Mouse (Mus musculus): ENCODE results near the gene Adamts7. TPM values are rescaled to one million over a fixed set of nuclear protein-coding genes. Genes with fewer than 3 reads are reported as not detected.
A peak's percentile ranks its signal among the peaks of the same experiment; 100 is the strongest.

Gene Adamts7
- polyA plus RNA-seq, 1 experiment from 2014 or later: 7.0 TPM

DNA sequence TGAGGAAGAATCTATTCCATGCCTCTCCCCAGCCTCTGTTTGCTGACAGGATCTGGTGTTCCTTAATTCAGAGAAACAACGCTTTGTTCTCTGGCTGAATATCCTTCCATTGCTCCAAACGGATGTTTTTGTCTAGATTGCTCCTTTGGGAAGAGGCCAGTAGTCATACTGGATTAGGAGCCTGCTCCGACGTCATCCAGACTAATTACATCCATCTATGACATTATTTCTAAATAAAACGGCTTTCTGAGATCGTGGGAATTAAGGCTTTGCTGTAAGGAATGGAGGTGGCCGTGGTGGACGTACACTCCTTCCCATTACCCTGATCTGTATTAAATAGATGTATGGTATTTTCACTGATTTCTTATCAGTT is 38.0 kb upstream of the Adamts7 start:
- H3K27ac ChIP-seq (ENCODE audit: low read length): no peak overlapping the region
- no peaks in the 10 kb centered on the region for H3K9me3 ChIP-seq (replicated peaks; ENCODE audit: control insufficient read depth, low read length, poor library complexity, severe bottlenecking)
- ATAC-seq: no peak
- H3K36me3 ChIP-seq (ENCODE audit: control insufficient read depth, insufficient read depth, low read length): no peaks in the 10 kb centered on the region
- 38% methylated on average over 8 of the region's 8 CpGs for WGBS
- 0 out of 2 replicates have a peak overlapping the region, but pooled peaks have one; percentile 1 for H3K9ac ChIP-seq (ENCODE audit: low read depth, low read length)
- H3K27me3 ChIP-seq (ENCODE audit: control insufficient read depth, insufficient read depth, low read depth, low read length): no peaks in the 10 kb centered on the region
- no peak overlapping the region for H3K4me3 ChIP-seq (ENCODE audit: low read depth, low read length)
- no peaks in the 10 kb centered on the region for H3K4me1 ChIP-seq (ENCODE audit: control insufficient read depth, insufficient read depth, low read length)
- H3K4me2 ChIP-seq (ENCODE audit: low read length): no peak overlapping the region

DNA sequence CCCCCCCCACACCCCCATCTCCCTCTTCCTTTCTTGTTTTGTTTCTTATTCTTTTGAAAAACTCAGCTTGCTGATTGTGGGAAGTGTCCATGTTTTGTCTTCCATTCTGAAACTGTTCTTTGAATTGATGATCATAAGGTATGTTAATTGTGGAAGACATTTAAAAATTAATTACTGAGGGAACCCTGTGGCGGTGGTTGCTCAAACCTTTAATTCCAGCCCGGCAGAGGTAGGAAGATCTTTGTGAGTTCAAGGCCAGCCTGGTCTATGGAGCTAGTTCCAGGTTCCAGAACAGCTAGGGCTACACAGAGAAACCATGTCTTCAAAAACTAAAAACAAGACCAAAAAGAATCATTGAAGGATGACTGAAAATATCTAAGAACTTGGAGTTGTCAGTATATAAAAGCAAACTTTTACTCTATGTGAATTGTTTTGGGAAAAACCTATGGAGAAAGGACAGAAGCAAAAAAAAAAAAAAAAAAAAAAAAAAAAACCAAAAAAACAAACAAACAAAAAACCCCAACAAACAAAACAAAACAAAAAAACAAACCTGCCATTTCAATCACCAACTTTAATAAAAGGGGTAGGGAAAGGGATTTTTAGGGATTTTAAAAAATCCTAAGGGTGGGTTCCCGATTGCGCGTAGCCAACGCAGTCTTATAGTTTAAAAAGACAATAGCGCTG is 37.3 kb upstream of the Adamts7 start:
- H3K27ac ChIP-seq (ENCODE audit: low read length): no peak overlapping the region
- no peak overlapping the region for H3K9ac ChIP-seq (ENCODE audit: low read depth, low read length)
- no peaks in the 10 kb centered on the region for H3K36me3 ChIP-seq (ENCODE audit: control insufficient read depth, insufficient read depth, low read length)
- H3K4me2 ChIP-seq (ENCODE audit: low read length): peak overlapping the region; percentile 40
- no peaks in the 10 kb centered on the region for H3K27me3 ChIP-seq (ENCODE audit: control insufficient read depth, insufficient read depth, low read depth, low read length)
- no peaks in the 10 kb centered on the region for H3K9me3 ChIP-seq (replicated peaks; ENCODE audit: control insufficient read depth, low read length, poor library complexity, severe bottlenecking)
- no peaks in the 10 kb centered on the region for H3K4me1 ChIP-seq (ENCODE audit: control insufficient read depth, insufficient read depth, low read length)
- 18% methylated on average over 7 of the region's 7 CpGs for WGBS
- ATAC-seq: no peak
- peak overlapping the region; percentile 23 for H3K4me3 ChIP-seq (ENCODE audit: low read depth, low read length)

DNA sequence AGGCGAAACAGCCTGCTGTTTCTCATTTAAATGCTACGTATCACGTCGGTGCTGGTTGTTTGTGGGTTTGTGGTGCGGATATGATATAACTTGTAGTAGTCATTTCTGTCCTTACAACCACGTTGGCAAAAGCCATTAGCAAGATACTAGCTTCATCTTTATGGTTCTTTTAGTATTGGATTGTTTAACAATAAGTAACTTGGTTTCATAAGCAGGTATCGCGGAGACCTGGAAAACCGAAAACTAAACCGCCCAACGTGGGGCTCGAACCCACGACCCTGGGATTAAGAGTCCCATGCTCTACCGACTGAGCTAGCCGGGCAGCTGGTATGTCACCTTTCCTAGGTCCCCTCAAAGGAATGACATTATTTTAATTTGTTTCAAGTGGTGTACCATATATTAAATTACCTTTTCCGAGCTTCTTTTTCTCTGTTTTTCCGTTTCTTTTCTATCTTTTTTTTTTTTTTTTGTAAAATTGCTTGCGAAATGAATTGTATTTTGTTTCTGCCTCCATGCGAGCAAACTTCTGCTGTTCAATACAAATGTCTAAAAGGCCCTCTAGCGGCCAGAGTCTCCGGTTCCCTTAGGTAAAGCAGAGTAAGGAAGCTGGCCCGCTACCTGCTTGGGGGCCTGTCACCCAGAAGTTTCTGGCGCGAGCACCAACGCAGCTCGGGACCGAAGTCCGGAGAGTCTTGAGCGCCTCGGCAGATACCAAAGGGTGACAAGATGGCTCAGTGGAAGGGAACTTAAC is 36.4 kb upstream of the Adamts7 start:
- H3K36me3 ChIP-seq (ENCODE audit: control insufficient read depth, insufficient read depth, low read length): no peaks in the 10 kb centered on the region
- H3K27me3 ChIP-seq (ENCODE audit: control insufficient read depth, insufficient read depth, low read depth, low read length): no peaks in the 10 kb centered on the region
- no peaks in the 10 kb centered on the region for H3K4me1 ChIP-seq (ENCODE audit: control insufficient read depth, insufficient read depth, low read length)
- H3K9ac ChIP-seq (ENCODE audit: low read depth, low read length): no peak overlapping the region
- no peaks in the 10 kb centered on the region for H3K9me3 ChIP-seq (replicated peaks; ENCODE audit: control insufficient read depth, low read length, poor library complexity, severe bottlenecking)
- WGBS: 2% methylated on average over 30 of the region's 30 CpGs
- peak overlapping the region; percentile 41 for H3K4me2 ChIP-seq (ENCODE audit: low read length)
- ATAC-seq: peak; percentile 52; the same call in 1 of the 2 replicates
- H3K27ac ChIP-seq (ENCODE audit: low read length): no peak overlapping the region
- H3K4me3 ChIP-seq (ENCODE audit: low read depth, low read length): peak overlapping the region; percentile 23

DNA sequence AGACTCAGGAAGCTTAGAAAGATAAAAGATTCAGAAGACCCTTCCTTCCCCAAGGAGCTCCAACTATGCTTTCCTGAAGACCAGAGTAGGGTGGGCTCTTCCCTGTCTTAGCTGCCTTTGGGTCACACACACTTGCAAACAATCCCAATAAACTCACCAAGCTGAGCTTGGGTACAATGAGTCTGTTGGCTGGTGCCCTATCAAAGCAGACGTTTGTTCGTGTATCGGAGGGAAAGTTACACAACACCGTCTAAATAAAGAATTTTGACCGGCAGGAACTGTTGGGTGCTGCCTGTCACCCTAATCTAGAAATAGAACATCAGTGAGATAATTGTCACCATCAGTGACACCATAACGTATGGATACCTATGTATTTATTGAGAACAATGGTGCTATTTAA is 35.7 kb upstream of the Adamts7 start:
- Histone ChIP-seq H3K36me3 (ENCODE audit: control insufficient read depth, insufficient read depth, low read length) (no peaks in the 10 kb centered on the region), H3K27me3 (ENCODE audit: control insufficient read depth, insufficient read depth, low read depth, low read length) (no peaks in the 10 kb centered on the region), H3K4me2 (ENCODE audit: low read length) (no peak overlapping the region), H3K27ac (ENCODE audit: low read length) (no peak overlapping the region), H3K4me3 (ENCODE audit: low read depth, low read length) (no peak overlapping the region), H3K4me1 (ENCODE audit: control insufficient read depth, insufficient read depth, low read length) (no peaks in the 10 kb centered on the region), H3K9ac (ENCODE audit: low read depth, low read length) (no peak overlapping the region), H3K9me3 (replicated peaks; ENCODE audit: control insufficient read depth, low read length, poor library complexity, severe bottlenecking) (no peaks in the 10 kb centered on the region)
- ATAC-seq: no peak
- 67% methylated on average over 6 of the region's 6 CpGs for WGBS

DNA sequence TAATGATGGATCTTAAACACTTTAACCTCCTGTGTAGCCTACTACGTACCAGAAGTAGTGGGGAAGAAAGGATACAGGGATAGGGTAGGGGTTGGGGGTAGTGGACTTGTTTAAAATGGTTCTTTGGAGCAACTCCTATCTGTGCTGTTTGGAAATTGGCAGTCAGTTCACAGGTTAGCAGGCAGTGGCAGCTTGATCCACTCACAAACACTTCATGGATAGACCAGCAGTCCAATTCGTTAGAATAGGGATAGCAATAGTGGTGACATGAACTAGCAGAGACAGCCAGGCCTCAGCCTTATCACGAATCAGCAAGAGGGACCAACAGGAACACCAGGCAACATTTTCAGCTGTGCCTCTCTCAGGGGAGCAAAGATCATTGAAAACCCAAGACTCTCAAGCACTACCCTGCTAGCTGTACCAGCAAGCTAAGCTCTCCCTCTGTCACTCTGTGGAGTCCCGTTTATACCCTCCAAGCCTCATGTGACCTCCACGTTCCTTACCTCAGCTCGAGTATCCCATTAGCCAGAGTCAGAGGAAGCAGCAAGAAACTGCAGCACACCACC is 34.1 kb upstream of the Adamts7 start:
- ATAC-seq: no peak
- Histone ChIP-seq H3K27me3 (ENCODE audit: control insufficient read depth, insufficient read depth, low read depth, low read length) (no peaks in the 10 kb centered on the region), H3K9ac (ENCODE audit: low read depth, low read length) (no peak overlapping the region), H3K27ac (ENCODE audit: low read length) (no peak overlapping the region), H3K36me3 (ENCODE audit: control insufficient read depth, insufficient read depth, low read length) (no peaks in the 10 kb centered on the region), H3K4me2 (ENCODE audit: low read length) (no peak overlapping the region), H3K4me1 (ENCODE audit: control insufficient read depth, insufficient read depth, low read length) (no peaks in the 10 kb centered on the region), H3K4me3 (ENCODE audit: low read depth, low read length) (no peak overlapping the region), H3K9me3 (replicated peaks; ENCODE audit: control insufficient read depth, low read length, poor library complexity, severe bottlenecking) (no peaks in the 10 kb centered on the region)
- 87% methylated on average over 6 of the region's 6 CpGs for WGBS

DNA sequence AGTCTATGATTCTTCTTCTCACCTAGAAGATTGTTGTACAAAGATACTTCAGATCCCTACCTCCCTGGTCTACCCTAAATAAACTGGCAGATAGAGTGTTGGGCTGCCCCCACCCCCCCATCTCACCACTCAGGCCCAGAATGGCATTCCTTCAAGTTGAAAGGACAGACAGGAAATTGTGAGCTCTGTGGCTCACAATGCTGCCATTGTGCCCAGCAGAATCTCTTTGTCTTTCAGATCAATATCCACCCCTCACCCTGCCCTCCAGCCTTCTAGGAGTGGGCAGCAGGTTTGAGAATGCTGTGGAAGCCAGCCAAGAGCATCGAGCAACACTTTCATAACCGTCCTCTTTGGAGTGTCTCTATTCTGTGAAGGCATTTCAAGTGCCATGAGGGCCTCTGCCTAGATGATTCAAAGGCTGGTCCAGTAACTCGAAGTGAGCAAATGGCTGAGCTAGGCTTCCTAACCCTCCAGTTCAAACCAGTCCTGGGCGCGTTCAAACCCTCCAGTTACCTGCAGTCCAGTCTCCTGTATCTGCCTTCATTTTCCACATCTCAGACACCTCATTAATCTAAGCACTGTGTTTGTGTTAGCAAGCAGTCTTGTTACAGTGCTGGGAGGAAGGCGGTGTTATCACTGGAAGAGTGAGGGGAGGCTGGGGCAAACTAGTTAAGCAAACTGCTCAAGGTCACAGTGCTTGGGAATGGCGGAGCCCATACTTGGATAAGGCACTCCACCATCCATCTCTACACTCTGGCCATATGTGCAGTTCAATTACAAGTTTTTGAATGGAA is 29.1 kb upstream of the Adamts7 start:
- H3K9ac ChIP-seq (ENCODE audit: low read depth, low read length): no peak overlapping the region
- H3K4me3 ChIP-seq (ENCODE audit: low read depth, low read length): no peak overlapping the region
- WGBS: 71% methylated on average over 7 of the region's 7 CpGs
- no peaks in the 10 kb centered on the region for H3K4me1 ChIP-seq (ENCODE audit: control insufficient read depth, insufficient read depth, low read length)
- no peaks in the 10 kb centered on the region for H3K27me3 ChIP-seq (ENCODE audit: control insufficient read depth, insufficient read depth, low read depth, low read length)
- H3K9me3 ChIP-seq (replicated peaks; ENCODE audit: control insufficient read depth, low read length, poor library complexity, severe bottlenecking): no peaks in the 10 kb centered on the region
- no peak overlapping the region for H3K27ac ChIP-seq (ENCODE audit: low read length)
- no peak for ATAC-seq
- H3K36me3 ChIP-seq (ENCODE audit: control insufficient read depth, insufficient read depth, low read length): no peaks in the 10 kb centered on the region
- no peak overlapping the region for H3K4me2 ChIP-seq (ENCODE audit: low read length)

DNA sequence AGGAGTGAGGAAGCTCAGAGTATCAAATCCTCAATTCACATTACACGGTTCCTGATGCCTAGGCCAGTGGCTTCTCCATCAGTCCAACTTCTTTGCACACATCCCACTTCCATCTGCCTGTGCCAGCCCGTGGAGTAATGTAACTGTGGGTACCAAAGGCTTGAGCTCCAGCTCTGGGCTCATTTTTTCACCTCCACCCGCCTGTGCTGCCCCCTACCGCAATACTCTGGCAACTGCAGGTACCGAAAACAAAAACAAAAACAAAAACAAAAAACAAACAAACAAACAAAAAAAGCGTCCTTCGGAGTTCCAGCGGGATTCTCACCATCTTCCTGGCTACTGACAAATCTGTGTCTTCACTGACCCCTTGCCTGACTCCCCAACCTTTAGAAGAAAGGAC is 27.4 kb upstream of the Adamts7 start:
- 86% methylated on average over 8 of the region's 8 CpGs for WGBS
- no peak overlapping the region for H3K4me3 ChIP-seq (ENCODE audit: low read depth, low read length)
- ATAC-seq: no peak
- H3K4me2 ChIP-seq (ENCODE audit: low read length): no peak overlapping the region
- no peak overlapping the region for H3K27ac ChIP-seq (ENCODE audit: low read length)
- H3K4me1 ChIP-seq (ENCODE audit: control insufficient read depth, insufficient read depth, low read length): no peaks in the 10 kb centered on the region
- H3K27me3 ChIP-seq (ENCODE audit: control insufficient read depth, insufficient read depth, low read depth, low read length): no peaks in the 10 kb centered on the region
- no peaks in the 10 kb centered on the region for H3K9me3 ChIP-seq (replicated peaks; ENCODE audit: control insufficient read depth, low read length, poor library complexity, severe bottlenecking)
- no peaks in the 10 kb centered on the region for H3K36me3 ChIP-seq (ENCODE audit: control insufficient read depth, insufficient read depth, low read length)
- H3K9ac ChIP-seq (ENCODE audit: low read depth, low read length): no peak overlapping the region

DNA sequence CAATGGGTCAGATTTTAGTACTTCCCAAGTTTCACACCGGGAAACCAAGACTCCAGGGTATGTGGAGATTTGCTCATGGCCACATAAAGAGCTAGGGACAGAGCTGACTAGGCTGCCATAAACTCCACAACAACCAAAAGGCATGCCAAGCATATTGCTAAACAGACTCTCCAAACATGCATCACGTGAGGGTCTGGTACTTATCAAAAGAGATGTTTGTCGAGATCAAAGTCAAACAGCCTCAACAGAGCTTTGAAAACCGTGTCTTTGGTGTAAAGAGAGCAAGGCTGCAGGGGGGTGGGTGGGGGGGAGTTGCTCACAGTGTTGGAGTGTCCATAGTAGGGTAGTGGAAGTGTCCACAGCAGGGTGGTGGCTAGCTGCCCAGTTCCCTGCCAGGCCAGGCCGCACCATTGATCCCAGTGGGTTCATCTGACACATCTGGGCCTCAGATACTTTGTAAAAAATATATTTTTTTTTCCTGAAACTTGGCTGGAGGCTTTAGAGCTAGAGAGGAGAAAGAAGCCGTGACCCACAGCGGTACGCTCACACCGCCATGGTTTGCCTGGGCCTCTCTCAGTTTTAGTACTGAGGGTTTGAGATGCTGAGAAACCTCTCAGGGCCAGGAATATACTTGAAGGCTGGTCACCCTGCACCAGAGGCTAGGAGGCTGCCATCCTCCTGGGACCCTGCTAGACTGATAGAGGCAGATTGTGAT is 26.7 kb upstream of the Adamts7 start:
- H3K27me3 ChIP-seq (ENCODE audit: control insufficient read depth, insufficient read depth, low read depth, low read length): no peaks in the 10 kb centered on the region
- H3K4me2 ChIP-seq (ENCODE audit: low read length): no peak overlapping the region
- no peak overlapping the region for H3K27ac ChIP-seq (ENCODE audit: low read length)
- H3K9ac ChIP-seq (ENCODE audit: low read depth, low read length): no peak overlapping the region
- H3K9me3 ChIP-seq (replicated peaks; ENCODE audit: control insufficient read depth, low read length, poor library complexity, severe bottlenecking): no peaks in the 10 kb centered on the region
- H3K4me1 ChIP-seq (ENCODE audit: control insufficient read depth, insufficient read depth, low read length): no peaks in the 10 kb centered on the region
- ATAC-seq: no peak
- no peak overlapping the region for H3K4me3 ChIP-seq (ENCODE audit: low read depth, low read length)
- WGBS: 67% methylated on average over 9 of the region's 9 CpGs
- no peaks in the 10 kb centered on the region for H3K36me3 ChIP-seq (ENCODE audit: control insufficient read depth, insufficient read depth, low read length)
